Mouse (Mus musculus) midbrain, embryonic 16.5 days (tissue): Measurements from ENCODE around the gene Ctcfl. TPM values are rescaled to one million over a fixed set of nuclear protein-coding genes. Genes with fewer than 3 reads are reported as not detected.

Experiments used
- ATAC-seq: fragments of 200-750 bp; cut with Nextera tagmentation; 2 replicates; pipeline ENCODE4 v1.8.0; 2017; ENCODE audit warnings: moderate TSS enrichment
- H3K27ac ChIP-seq: fragments of 300-500 bp; sonication (generic); 2 replicates; pipeline ENCODE4 v1.5.1; 2014; ENCODE audit warnings: mild to moderate bottlenecking, low read length, mixed read lengths
- H3K27me3 ChIP-seq: fragments of 300-500 bp; sonication (generic); 2 replicates; pipeline ENCODE4 v1.6.1; 2014; ENCODE audit warnings: low read depth, low read length, mixed read lengths; ENCODE audit not compliant: control insufficient read depth, insufficient read depth
- H3K36me3 ChIP-seq: fragments of 300-500 bp; sonication (generic); 2 replicates; pipeline ENCODE4 v1.6.1; 2014; ENCODE audit warnings: mild to moderate bottlenecking, low read length, moderate library complexity, mixed read lengths; ENCODE audit not compliant: control insufficient read depth, insufficient read depth
- H3K4me1 ChIP-seq: fragments of 300-500 bp; sonication (generic); 2 replicates; pipeline ENCODE4 v1.6.1; 2014; ENCODE audit warnings: mild to moderate bottlenecking, low read length, mixed read lengths; ENCODE audit not compliant: control insufficient read depth, insufficient read depth
- H3K4me2 ChIP-seq: fragments of 300-500 bp; sonication (generic); 2 replicates; pipeline ENCODE4 v1.6.1; 2014; ENCODE audit warnings: mild to moderate bottlenecking, low read length, mixed read lengths
- H3K4me3 ChIP-seq: fragments of 300-500 bp; sonication (generic); 2 replicates; pipeline ENCODE4 v1.5.1; 2014; ENCODE audit warnings: low read depth, mild to moderate bottlenecking, low read length, moderate library complexity, mixed read lengths
- H3K9ac ChIP-seq: fragments of 300-500 bp; sonication (generic); 2 replicates; pipeline ENCODE4 v1.6.1; 2014; ENCODE audit warnings: low read depth, low read length, mixed read lengths
- H3K9me3 ChIP-seq: fragments of 300-500 bp; sonication (generic); replicated peaks from 2 replicates; pipeline ENCODE4 v1.6.1; 2014; ENCODE audit warnings: mild to moderate bottlenecking, low read length, mixed read lengths; ENCODE audit not compliant: control insufficient read depth, poor library complexity, severe bottlenecking
- WGBS: fragments of 180-500 bp; shearing (Covaris S2); extraction: QIAGEN DNeasy Blood & Tissue Kit; methylation state at CpG from one replicate; pipeline ENCODE4 v1.1.7; 2014; 5-methylcytosine and 5-hydroxymethylcytosine counted together
- polyA plus RNA-seq: library from polyadenylated mRNA; unstranded; fragments of >200 nt; fragmentation: Nextera tagmentation; extraction: Ambion mirVana; gene quantifications from 2 replicates; pipeline ENCODE4 v1.2.1, GENCODE M21; 2015

The Ctcfl gene
- polyA plus RNA-seq, 1 experiment from 2014 or later = 0.11 TPM

- no peak overlapping the region for H3K9ac ChIP-seq
- H3K4me2 ChIP-seq = no peak overlapping the region
- H3K9me3 ChIP-seq = no peaks in the 10 kb centered on the region
- 28% methylated on average over 10 of the region's 10 CpGs for WGBS
- H3K36me3 ChIP-seq = no peaks in the 10 kb centered on the region
- H3K4me1 ChIP-seq = no peaks in the 10 kb centered on the region
- ATAC-seq = peak; percentile 32; the same call in 1 of the 2 replicates
- no peak overlapping the region for H3K27ac ChIP-seq
- no peak overlapping the region for H3K4me3 ChIP-seq
- no peaks in the 10 kb centered on the region; the same call in 1 of the 2 replicates for H3K27me3 ChIP-seq
Observed at GRCm38 (mm10) chr2:173080785-173081241, 38.5 kb downstream of the Ctcfl start.

- Histone ChIP-seq H3K36me3 (no peaks in the 10 kb centered on the region), H3K4me3 (no peak overlapping the region), H3K9ac (no peak overlapping the region), H3K9me3 (no peaks in the 10 kb centered on the region), H3K4me1 (no peaks in the 10 kb centered on the region), H3K27me3 (no peaks in the 10 kb centered on the region; the same call in 1 of the 2 replicates), H3K4me2 (no peak overlapping the region), H3K27ac (no peak overlapping the region)
- 0 out of 2 replicates have a peak, but pooled peaks have one; percentile 11 for ATAC-seq
- 66% methylated on average over 10 of the region's 10 CpGs for WGBS
Observed at GRCm38 (mm10) chr2:173079766-173080549, 39.4 kb downstream of the Ctcfl start.

GRCm38 (mm10) chr2:173076921-173077320 is 42.4 kb downstream of the Ctcfl start:
- Histone ChIP-seq H3K9ac (no peak overlapping the region), H3K27me3 (no peaks in the 10 kb centered on the region; the same call in 1 of the 2 replicates)
- WGBS = 87% methylated on average over 9 of the region's 9 CpGs

GRCm38 (mm10) chr2:173073666-173074065 is 45.7 kb downstream of the Ctcfl start:
- ATAC-seq = no peak
- Histone ChIP-seq H3K9me3 (no peaks in the 10 kb centered on the region), H3K27ac (no peak overlapping the region), H3K27me3 (no peaks in the 10 kb centered on the region), H3K36me3 (no peaks in the 10 kb centered on the region), H3K4me1 (no peaks in the 10 kb centered on the region), H3K4me3 (no peak overlapping the region), H3K4me2 (no peak overlapping the region), H3K9ac (no peak overlapping the region)
- 73% methylated on average over 5 of the region's 5 CpGs for WGBS

More at GRCm38 (mm10) chr2:173076921-173077320, 42.4 kb downstream of the Ctcfl start:
- Histone ChIP-seq H3K9me3 (no peaks in the 10 kb centered on the region), H3K4me3 (no peak overlapping the region), H3K36me3 (no peaks in the 10 kb centered on the region), H3K27ac (no peak overlapping the region), H3K4me1 (no peaks in the 10 kb centered on the region), H3K4me2 (no peak overlapping the region)
- ATAC-seq = no peak

- 96% methylated on average over 7 of the region's 7 CpGs for WGBS
Observed at GRCm38 (mm10) chr2:173072948-173073347, 46.4 kb downstream of the Ctcfl start.

GRCm38 (mm10) chr2:173064864-173065263 is 54.5 kb downstream of the Ctcfl start:
- no peak for ATAC-seq
- H3K4me1 ChIP-seq = no peaks in the 10 kb centered on the region
- 94% methylated on average over 2 of the region's 2 CpGs for WGBS
- H3K27ac ChIP-seq = no peak overlapping the region
- no peaks in the 10 kb centered on the region for H3K9me3 ChIP-seq
- H3K4me2 ChIP-seq = no peak overlapping the region
- no peak overlapping the region for H3K4me3 ChIP-seq
- H3K36me3 ChIP-seq = no peaks in the 10 kb centered on the region
- H3K9ac ChIP-seq = no peak overlapping the region
- H3K27me3 ChIP-seq = no peaks in the 10 kb centered on the region

More at GRCm38 (mm10) chr2:173072948-173073347, 46.4 kb downstream of the Ctcfl start:
- H3K4me2 ChIP-seq = no peak overlapping the region
- no peaks in the 10 kb centered on the region for H3K9me3 ChIP-seq
- no peak overlapping the region for H3K9ac ChIP-seq
- H3K36me3 ChIP-seq = no peaks in the 10 kb centered on the region
- H3K27ac ChIP-seq = no peak overlapping the region
- no peaks in the 10 kb centered on the region for H3K27me3 ChIP-seq
- no peak overlapping the region for H3K4me3 ChIP-seq
- H3K4me1 ChIP-seq = no peaks in the 10 kb centered on the region
- no peak for ATAC-seq

DNA sequence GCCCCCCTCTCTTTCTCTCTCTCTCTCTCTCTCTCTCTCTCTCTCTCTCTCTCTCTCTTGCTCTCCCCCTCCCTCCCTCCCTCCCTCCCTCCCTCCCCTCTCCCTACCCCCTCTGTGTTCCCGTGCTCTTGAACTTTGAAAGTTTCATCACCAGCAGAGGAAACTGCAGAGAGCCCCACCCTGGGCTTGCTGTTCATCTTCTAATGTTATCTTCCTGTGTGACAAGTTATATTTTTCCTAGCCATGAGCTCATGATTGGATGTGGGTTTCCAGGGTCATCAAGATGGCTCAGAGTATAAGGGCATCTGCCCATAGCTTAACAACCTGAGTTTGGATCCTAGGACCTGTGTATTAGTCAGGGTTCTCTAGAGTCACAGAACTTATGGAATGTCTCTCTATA is 56.1 kb downstream of the Ctcfl start:
- H3K27ac ChIP-seq = no peak overlapping the region
- H3K4me1 ChIP-seq = no peaks in the 10 kb centered on the region
- no peak overlapping the region for H3K9ac ChIP-seq
- H3K4me3 ChIP-seq = no peak overlapping the region
- ATAC-seq = no peak
- H3K27me3 ChIP-seq = no peaks in the 10 kb centered on the region
- H3K4me2 ChIP-seq = no peak overlapping the region
- 100% methylated on average over 1 of the region's 1 CpGs for WGBS
- H3K9me3 ChIP-seq = no peaks in the 10 kb centered on the region
- H3K36me3 ChIP-seq = no peaks in the 10 kb centered on the region

- no peak overlapping the region for H3K4me3 ChIP-seq
- no peak overlapping the region for H3K9ac ChIP-seq
- WGBS = 83% methylated on average over 15 of the region's 15 CpGs
- no peak overlapping the region for H3K4me2 ChIP-seq
- no peaks in the 10 kb centered on the region for H3K27me3 ChIP-seq
- no peak overlapping the region for H3K27ac ChIP-seq
- no peaks in the 10 kb centered on the region for H3K9me3 ChIP-seq
- no peak for ATAC-seq
- H3K36me3 ChIP-seq = no peaks in the 10 kb centered on the region
- no peaks in the 10 kb centered on the region for H3K4me1 ChIP-seq
Observed at GRCm38 (mm10) chr2:173061443-173062351, 57.6 kb downstream of the Ctcfl start.
